Mouse (Mus musculus) frontal cortex, postnatal 25 days (tissue): Measurements from ENCODE around the gene Cd247.

Source experiments
- DNase-seq, 2 experiments: peaks; one replicate each; pipeline ENCODE4 v3.0.0; 2022; ENCODE audit warnings: low spot score in 2 of 2

Gene Cd247

GRCm38 (mm10) chr1:165775518-165776294, 12.8 kb upstream of the Cd247 start:
- no peak for DNase-seq

GRCm38 (mm10) chr1:165779954-165780585, 8.4 kb upstream of the Cd247 start:
- DNase-seq: no peak

GRCm38 (mm10) chr1:165780586-165781111, 7.8 kb upstream of the Cd247 start:
- no peak for DNase-seq

- DNase-seq: no peak
These were observed 7.1 kb upstream of the Cd247 start for GRCm38 (mm10) chr1:165781426-165781825.

GRCm38 (mm10) chr1:165781911-165782310, 6.6 kb upstream of the Cd247 start:
- no peak for DNase-seq

GRCm38 (mm10) chr1:165786296-165786695, 2.2 kb upstream of the Cd247 start:
- no peak for DNase-seq

- no peak for DNase-seq
These were observed 682 bp downstream of the Cd247 start for GRCm38 (mm10) chr1:165789066-165789660.

- no peak for DNase-seq
These were observed 1.5 kb downstream of the Cd247 start for GRCm38 (mm10) chr1:165789963-165790362.

GRCm38 (mm10) chr1:165790461-165791210, 2.2 kb downstream of the Cd247 start:
- DNase-seq: no peak

GRCm38 (mm10) chr1:165791411-165791810, 2.9 kb downstream of the Cd247 start:
- no peak for DNase-seq

GRCm38 (mm10) chr1:165801709-165802310, 13.3 kb downstream of the Cd247 start:
- DNase-seq: no peak

GRCm38 (mm10) chr1:165803107-165803506, 14.6 kb downstream of the Cd247 start:
- no peak for DNase-seq

GRCm38 (mm10) chr1:165804133-165804532, 15.7 kb downstream of the Cd247 start:
- no peak for DNase-seq

- DNase-seq: no peak
These were observed 22.2 kb downstream of the Cd247 start for GRCm38 (mm10) chr1:165810633-165811032.

- no peak for DNase-seq
These were observed 22.7 kb downstream of the Cd247 start for GRCm38 (mm10) chr1:165811170-165811569.

- no peak for DNase-seq
These were observed 24.3 kb downstream of the Cd247 start for GRCm38 (mm10) chr1:165812775-165813174.

GRCm38 (mm10) chr1:165814116-165814515, 25.6 kb downstream of the Cd247 start:
- no peak for DNase-seq

- no peak for DNase-seq
These were observed 26.2 kb downstream of the Cd247 start for GRCm38 (mm10) chr1:165814521-165815278.

- DNase-seq: no peak
These were observed 27.9 kb downstream of the Cd247 start for GRCm38 (mm10) chr1:165816391-165816790.

GRCm38 (mm10) chr1:165817264-165817663, 28.8 kb downstream of the Cd247 start:
- DNase-seq: no peak
